Mouse (Mus musculus) hindbrain, embryonic 11.5 days (tissue): ENCODE measurements around the gene Opn1sw. TPM values are rescaled to one million over a fixed set of nuclear protein-coding genes. Genes with fewer than 3 reads are reported as not detected.
A peak's percentile ranks its signal among the peaks of the same experiment; 100 is the strongest.

Experiments
- ATAC-seq: fragments of 200-750 bp; cut with Nextera tagmentation; 2 replicates; pipeline ENCODE4 v1.8.0; 2017; ENCODE audit warnings: mild to moderate bottlenecking, moderate TSS enrichment, moderate library complexity; ENCODE audit not compliant: low FRiP score
- DNase-seq: peaks from one replicate; pipeline ENCODE4 v3.0.0-alpha.2; 2015; ENCODE audit warnings: low spot score
- H3K27ac ChIP-seq: fragments of 300-500 bp; sonication (generic); 2 replicates; pipeline ENCODE4 v1.5.1; 2014; ENCODE audit warnings: mild to moderate bottlenecking, low read depth, low read length
- H3K27me3 ChIP-seq: fragments of 300-500 bp; sonication (generic); 2 replicates; pipeline ENCODE4 v1.6.1; 2014; ENCODE audit warnings: mild to moderate bottlenecking, low read length, moderate library complexity, mixed read lengths; ENCODE audit not compliant: control insufficient read depth, insufficient read depth
- H3K36me3 ChIP-seq: fragments of 300-500 bp; sonication (generic); 2 replicates; pipeline ENCODE4 v1.6.1; 2014; ENCODE audit warnings: mild to moderate bottlenecking, low read length, moderate library complexity, mixed read lengths; ENCODE audit not compliant: control insufficient read depth, insufficient read depth
- H3K4me1 ChIP-seq: fragments of 300-500 bp; sonication (generic); replicated peaks from 2 replicates; pipeline ENCODE4 v1.6.1; 2014; ENCODE audit warnings: low read length, mixed read lengths; ENCODE audit not compliant: control insufficient read depth, insufficient read depth
- H3K4me2 ChIP-seq: fragments of 300-500 bp; sonication (generic); replicated peaks from 2 replicates; pipeline ENCODE4 v1.6.1; 2014; ENCODE audit warnings: mild to moderate bottlenecking, low read depth, low read length
- H3K4me3 ChIP-seq: fragments of 300-500 bp; sonication (generic); 2 replicates; pipeline ENCODE4 v1.5.1; 2014; ENCODE audit warnings: low read depth, low read length
- H3K9ac ChIP-seq: fragments of 300-500 bp; sonication (generic); 2 replicates; pipeline ENCODE4 v1.6.1; 2014; ENCODE audit warnings: low read depth, low read length
- H3K9me3 ChIP-seq: fragments of 300-500 bp; sonication (generic); 2 replicates; pipeline ENCODE4 v1.6.1; 2016; ENCODE audit warnings: low read length; ENCODE audit not compliant: control insufficient read depth
- WGBS: fragments of 180-500 bp; shearing (Covaris S2); extraction: QIAGEN DNeasy Blood & Tissue Kit; methylation state at CpG from one replicate; pipeline ENCODE4 v1.1.7; 2014; 5-methylcytosine and 5-hydroxymethylcytosine counted together
- polyA plus RNA-seq: library from polyadenylated mRNA; unstranded; fragments of >200 nt; fragmentation: Nextera tagmentation; extraction: Ambion mirVana; gene quantifications from 2 replicates; pipeline ENCODE4 v1.2.1, GENCODE M21; 2014

The Opn1sw gene
- 0.10 and 0.31 TPM in 2 replicates for polyA plus RNA-seq

GRCm38 (mm10) chr6:29388052-29388518 lies at the start of gene Opn1sw:
TSS of gene Opn1sw (minus strand) at chr6:29388468.
- WGBS = 4% methylated on average over 12 of the region's 12 CpGs
- Histone ChIP-seq H3K9me3 (no peaks in the 10 kb centered on the region), H3K36me3 (no peaks in the 10 kb centered on the region), H3K4me3 (no peak within 1 kb of the TSS), H3K4me2 (peak within 1 kb of the TSS; percentile 7; the same call in 1 of the 2 replicates), H3K27ac (no peak within 1 kb of the TSS), H3K9ac (no peak within 1 kb of the TSS), H3K27me3 (no peaks in the 10 kb centered on the region), H3K4me1 (no peaks in the 10 kb centered on the region)
- no peak for ATAC-seq
- peak; percentile 29 for DNase-seq

GRCm38 (mm10) chr6:29436461-29436934 lies 48.2 kb upstream of the Opn1sw start:
- 4% methylated on average over 11 of the region's 11 CpGs for WGBS
- DNase-seq (peak; percentile 48), ATAC-seq (peak; percentile 43; the same call in 1 of the 2 replicates)
- Histone ChIP-seq H3K9ac (no peak overlapping the region; the same call in 1 of the 2 replicates), H3K36me3 (no peaks in the 10 kb centered on the region), H3K4me2 (peak overlapping the region; percentile 20; the same call in 1 of the 2 replicates), H3K9me3 (no peaks in the 10 kb centered on the region), H3K4me1 (peaks cover 24% of the 10 kb centered on the region), H3K4me3 (no peak overlapping the region), H3K27me3 (peaks cover 30% of the 10 kb centered on the region), H3K27ac (peak overlapping the region; percentile 53)

- Histone ChIP-seq H3K9ac (peak overlapping the region; percentile 17), H3K36me3 (no peaks in the 10 kb centered on the region), H3K4me1 (peaks cover 24% of the 10 kb centered on the region), H3K4me2 (peak overlapping the region; percentile 20), H3K27me3 (peaks cover 30% of the 10 kb centered on the region), H3K9me3 (no peaks in the 10 kb centered on the region), H3K4me3 (no peak overlapping the region), H3K27ac (peak overlapping the region; percentile 53)
- ATAC-seq = peak; percentile 75
- peak; percentile 58 for DNase-seq
- 11% methylated on average over 6 of the region's 6 CpGs for WGBS
Measured at GRCm38 (mm10) chr6:29435940-29436451, 47.7 kb upstream of the Opn1sw start.

- peak overlapping the region; percentile 20 for H3K4me2 ChIP-seq
- H3K4me3 ChIP-seq = no peak overlapping the region
- peaks cover 24% of the 10 kb centered on the region for H3K4me1 ChIP-seq
- peak overlapping the region; percentile 16; the same call in 1 of the 2 replicates for H3K9ac ChIP-seq
- 7% methylated on average over 10 of the region's 13 CpGs for WGBS
- no peaks in the 10 kb centered on the region for H3K36me3 ChIP-seq
- H3K27me3 ChIP-seq = peaks cover 30% of the 10 kb centered on the region
- H3K9me3 ChIP-seq = no peaks in the 10 kb centered on the region
- peak; percentile 48 for ATAC-seq
- DNase-seq = peak; percentile 60
- 0 out of 2 replicates have a peak overlapping the region, but pooled peaks have one; percentile 53 for H3K27ac ChIP-seq
Measured at GRCm38 (mm10) chr6:29434911-29435691, 46.8 kb upstream of the Opn1sw start.

- H3K9ac ChIP-seq = peak overlapping the region; percentile 19; the same call in 1 of the 2 replicates
- H3K4me1 ChIP-seq = peaks cover 24% of the 10 kb centered on the region
- H3K9me3 ChIP-seq = no peaks in the 10 kb centered on the region
- no peak overlapping the region for H3K27ac ChIP-seq
- H3K36me3 ChIP-seq = no peaks in the 10 kb centered on the region
- ATAC-seq (no peak), DNase-seq (peak; percentile 59)
- peak overlapping the region; percentile 86 for H3K4me2 ChIP-seq
- WGBS = 2% methylated on average over 27 of the region's 27 CpGs
- peaks cover 30% of the 10 kb centered on the region for H3K27me3 ChIP-seq
- peak overlapping the region; percentile 42 for H3K4me3 ChIP-seq
Measured at GRCm38 (mm10) chr6:29433804-29434795, 45.8 kb upstream of the Opn1sw start.

- no peak for ATAC-seq
- WGBS = under 1% methylated on average over 69 of the region's 77 CpGs
- Histone ChIP-seq H3K9ac (peak within 1 kb of the TSS; percentile 54), H3K4me3 (peak within 1 kb of the TSS; percentile 42), H3K27ac (no peak within 1 kb of the TSS), H3K9me3 (no peaks in the 10 kb centered on the region), H3K27me3 (peaks cover 30% of the 10 kb centered on the region), H3K4me1 (peaks cover 24% of the 10 kb centered on the region), H3K36me3 (no peaks in the 10 kb centered on the region), H3K4me2 (peak within 1 kb of the TSS; percentile 86)
- DNase-seq = peak; percentile 66
Measured at GRCm38 (mm10) chr6:29433038-29433803, 45.0 kb upstream of the Opn1sw start, which contains the start of gene Flnc. TSS of gene Flnc (plus strand) at chr6:29433256.

GRCm38 (mm10) chr6:29432676-29433037 lies 44.4 kb upstream of the Opn1sw start:
- no peaks in the 10 kb centered on the region for H3K9me3 ChIP-seq
- no peaks in the 10 kb centered on the region for H3K36me3 ChIP-seq
- ATAC-seq (no peak), DNase-seq (peak; percentile 26)
- H3K4me1 ChIP-seq = peaks cover 24% of the 10 kb centered on the region
- H3K9ac ChIP-seq = no peak overlapping the region; the same call in 1 of the 2 replicates
- peak overlapping the region; percentile 86 for H3K4me2 ChIP-seq
- no peak overlapping the region for H3K27ac ChIP-seq
- H3K27me3 ChIP-seq = peaks cover 30% of the 10 kb centered on the region
- peak overlapping the region; percentile 42 for H3K4me3 ChIP-seq
